Mouse (Mus musculus) brown adipose tissue, adult 24 weeks (tissue): ENCODE measurements around the gene Pdzd8. TPM values are rescaled to one million over a fixed set of nuclear protein-coding genes. Genes with fewer than 3 reads are reported as not detected.

Experiments used
- H3K27ac ChIP-seq: fragments of 200-500 bp; replicated peaks from 2 replicates; pipeline ENCODE4 v1.5.1; 2012; ENCODE audit warnings: low read depth, mild to moderate bottlenecking, low read length
- H3K4me1 ChIP-seq: fragments of 200-500 bp; 2 replicates; pipeline ENCODE4 v1.6.1; 2012; ENCODE audit warnings: low read length, mixed read lengths; ENCODE audit not compliant: control insufficient read depth, insufficient read depth, insufficient read length
- H3K4me3 ChIP-seq: fragments of 200-500 bp; 2 replicates; pipeline ENCODE4 v1.5.1; 2012; ENCODE audit warnings: low read depth, mild to moderate bottlenecking, low read length, moderate library complexity; ENCODE audit not compliant: insufficient read depth
- polyA plus RNA-seq: library from polyadenylated mRNA; stranded (reverse); fragments of >200 nt; gene quantifications from 2 replicates; pipeline ENCODE4 v1.2.4, GENCODE M21; 2012; ENCODE audit not compliant: missing spikeins, insufficient read depth, insufficient read length

Gene Pdzd8
- polyA plus RNA-seq, 1 experiment = 7.9 TPM

DNA sequence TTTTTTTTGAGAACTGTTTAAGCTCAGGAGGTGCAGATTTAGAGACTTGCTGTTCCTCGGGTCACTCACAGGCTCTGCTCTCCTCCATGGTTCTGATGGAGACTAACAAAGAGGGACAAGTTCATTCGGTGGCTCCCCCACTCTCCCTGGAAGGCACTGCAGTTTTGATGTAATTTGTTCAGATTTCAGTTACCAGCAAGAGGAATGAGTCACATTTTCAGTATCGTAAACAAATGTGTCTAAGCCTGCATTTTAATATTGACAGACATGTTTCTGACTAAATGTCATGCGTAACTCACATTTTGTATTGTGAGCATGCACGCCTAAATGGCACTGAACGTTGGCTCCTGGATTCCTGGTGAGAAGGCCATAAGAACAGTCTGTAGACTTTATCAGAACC, 79.7 kb downstream of the Pdzd8 start:
- H3K4me3 ChIP-seq = no peak overlapping the region
- no peaks in the 10 kb centered on the region for H3K4me1 ChIP-seq
- H3K27ac ChIP-seq = no peak overlapping the region

DNA sequence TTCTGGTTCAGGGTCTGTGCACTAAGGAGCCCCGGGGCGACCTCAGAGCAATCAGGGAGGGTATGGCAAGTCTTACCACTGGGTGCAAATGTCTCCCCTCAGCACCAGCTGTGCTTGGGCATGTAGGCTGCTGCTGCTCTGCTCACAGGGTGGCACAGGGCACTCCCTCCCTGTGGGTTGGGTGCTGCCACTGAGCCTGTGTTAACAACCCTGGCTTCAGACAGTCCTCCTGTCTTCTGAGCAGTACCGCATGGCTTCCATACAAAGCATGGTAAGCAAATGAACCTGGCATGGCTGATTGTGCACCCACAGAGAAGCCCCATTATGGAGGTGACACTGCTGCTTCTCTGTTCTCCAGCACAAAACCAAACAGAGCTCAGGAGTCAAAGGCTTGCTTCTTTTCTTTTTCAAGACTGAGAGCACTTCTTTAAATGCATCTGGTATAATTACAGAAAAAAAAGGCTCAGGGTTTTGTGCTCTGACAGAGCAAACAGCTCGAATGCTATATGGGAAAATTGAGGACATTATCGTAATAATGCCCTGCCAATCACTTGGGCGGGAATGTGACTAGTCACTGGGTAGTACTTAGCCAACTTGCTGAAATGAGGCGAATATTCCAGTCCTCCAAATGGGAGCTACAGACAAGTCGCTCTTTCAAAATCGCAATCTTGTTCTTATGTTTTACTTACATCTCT, 80.6 kb downstream of the Pdzd8 start:
- Histone ChIP-seq H3K4me3 (no peak overlapping the region), H3K27ac (no peak overlapping the region), H3K4me1 (no peaks in the 10 kb centered on the region)

DNA sequence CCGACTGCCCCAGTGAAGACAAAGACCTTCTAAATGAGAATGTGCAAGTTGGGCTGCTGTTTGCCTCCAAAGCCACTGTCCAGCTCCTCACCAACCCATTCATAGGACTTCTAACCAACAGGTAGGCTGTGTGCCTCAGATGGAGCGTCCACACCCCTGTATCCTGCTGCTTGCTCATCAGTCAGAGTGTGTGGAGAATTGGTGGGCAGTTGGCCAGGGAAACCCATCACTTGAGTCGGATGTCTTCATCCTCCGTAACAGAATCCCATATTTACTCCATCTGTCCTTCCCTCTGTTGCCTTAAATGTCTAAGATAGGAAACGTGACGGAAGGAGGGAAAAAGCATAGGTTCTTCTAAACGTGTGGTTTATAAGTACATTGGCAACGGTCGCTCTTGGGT, 82.4 kb downstream of the Pdzd8 start:
- Histone ChIP-seq H3K4me3 (no peak overlapping the region), H3K27ac (no peak overlapping the region), H3K4me1 (no peaks in the 10 kb centered on the region)

DNA sequence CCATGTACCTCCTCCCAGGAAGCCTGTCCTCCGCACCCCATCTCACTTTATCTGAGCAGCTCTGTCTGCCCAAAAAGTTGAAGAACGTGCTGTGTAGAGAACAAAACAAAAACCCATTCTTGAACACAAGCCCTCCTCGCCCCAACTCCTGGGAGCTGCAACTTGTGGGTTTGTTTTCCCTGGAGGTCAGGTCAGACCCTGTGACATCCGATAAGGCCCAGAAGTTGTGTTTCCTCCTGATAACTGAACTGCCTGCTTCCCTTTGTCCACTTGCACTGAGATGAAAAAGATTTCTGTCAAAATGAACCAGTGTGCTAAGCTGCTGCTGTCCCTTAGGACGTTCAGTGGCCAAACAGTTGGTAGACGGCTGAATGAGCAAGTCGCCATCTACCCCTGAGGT, 84.0 kb downstream of the Pdzd8 start:
- Histone ChIP-seq H3K4me1 (no peaks in the 10 kb centered on the region), H3K27ac (no peak overlapping the region), H3K4me3 (no peak overlapping the region)

DNA sequence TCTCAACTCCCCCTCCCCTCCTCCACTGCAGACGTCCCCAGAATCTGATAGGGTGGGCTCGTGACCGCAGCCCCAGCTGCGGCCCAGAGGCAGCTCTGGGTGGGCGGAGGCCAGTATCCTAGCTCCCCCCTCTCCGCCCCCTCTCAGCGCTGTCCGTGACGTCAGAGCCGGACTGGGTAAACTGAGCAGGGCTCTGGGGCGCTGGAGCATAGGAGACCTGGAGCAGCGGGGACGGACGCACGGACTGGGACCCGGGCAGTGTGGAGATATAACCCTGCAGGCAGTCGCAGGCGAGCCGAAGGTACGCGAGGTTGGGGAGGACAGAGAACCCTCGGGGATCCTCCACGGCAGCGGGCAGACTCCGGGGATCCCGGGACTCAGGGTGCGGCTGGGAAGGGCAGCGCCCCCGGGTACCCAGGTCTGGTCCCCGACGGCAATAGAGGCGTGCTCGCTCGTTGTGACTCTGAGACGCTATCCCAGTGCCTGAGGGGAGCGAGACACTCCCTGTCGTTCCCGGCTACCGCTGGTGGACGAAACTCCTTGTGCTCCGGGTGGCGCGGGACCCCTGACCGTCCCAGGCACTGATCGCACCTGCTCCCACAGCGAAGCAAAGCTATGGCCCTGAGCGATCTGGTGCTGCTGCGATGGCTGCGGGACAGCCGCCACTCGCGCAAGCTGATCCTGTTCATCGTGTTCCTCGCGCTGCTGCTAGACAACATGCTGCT, 84.7 kb downstream of the Pdzd8 start, which contains the start of gene Slc18a2:
Gene Slc18a2 (plus strand): TSS at position 179 of the 725 bp plus-strand sequence.
- Histone ChIP-seq H3K4me1 (no peaks in the 10 kb centered on the region), H3K4me3 (no peak within 1 kb of the TSS), H3K27ac (no peak within 1 kb of the TSS)

DNA sequence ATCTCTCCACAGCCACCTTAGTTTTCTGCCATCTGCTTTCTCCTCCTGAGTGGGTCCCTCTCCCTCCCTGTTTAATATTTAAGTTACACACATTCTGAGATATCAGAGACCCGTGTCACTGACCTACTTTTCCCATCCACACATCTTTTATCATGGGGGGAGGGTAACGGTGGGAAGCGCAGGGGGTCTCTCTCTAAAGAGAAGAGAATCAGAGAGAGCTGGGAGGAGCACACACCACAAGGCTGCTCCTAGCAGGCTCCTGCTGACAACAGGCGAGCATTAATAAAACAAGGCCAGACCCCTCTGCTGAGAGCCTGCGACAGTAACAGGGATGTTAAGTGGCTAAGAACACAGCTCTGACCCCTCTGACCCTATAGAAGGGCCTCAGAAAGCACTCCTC, 85.9 kb downstream of the Pdzd8 start:
- H3K4me1 ChIP-seq = no peaks in the 10 kb centered on the region
- H3K4me3 ChIP-seq = no peak overlapping the region
- H3K27ac ChIP-seq = no peak overlapping the region

DNA sequence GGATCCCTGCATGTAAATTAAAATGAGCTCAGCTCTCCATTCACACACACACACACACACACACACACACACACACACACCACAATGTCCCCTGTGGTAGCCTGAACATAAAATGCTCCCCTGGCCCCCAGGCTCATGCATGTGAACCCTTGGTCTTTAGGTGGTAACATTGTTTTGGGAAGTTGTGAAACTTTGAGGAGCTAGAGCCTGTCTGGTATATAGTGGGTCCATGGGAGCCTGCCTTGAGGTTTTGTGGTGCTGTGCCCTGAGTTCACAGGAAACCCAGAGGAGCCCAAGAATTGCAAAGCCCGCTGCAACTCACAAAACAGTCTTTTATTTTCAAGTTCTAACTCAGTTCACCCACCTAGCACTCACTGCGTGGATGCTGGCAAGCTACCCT, 92.9 kb downstream of the Pdzd8 start:
- Histone ChIP-seq H3K4me1 (no peaks in the 10 kb centered on the region), H3K4me3 (no peak overlapping the region), H3K27ac (no peak overlapping the region)

DNA sequence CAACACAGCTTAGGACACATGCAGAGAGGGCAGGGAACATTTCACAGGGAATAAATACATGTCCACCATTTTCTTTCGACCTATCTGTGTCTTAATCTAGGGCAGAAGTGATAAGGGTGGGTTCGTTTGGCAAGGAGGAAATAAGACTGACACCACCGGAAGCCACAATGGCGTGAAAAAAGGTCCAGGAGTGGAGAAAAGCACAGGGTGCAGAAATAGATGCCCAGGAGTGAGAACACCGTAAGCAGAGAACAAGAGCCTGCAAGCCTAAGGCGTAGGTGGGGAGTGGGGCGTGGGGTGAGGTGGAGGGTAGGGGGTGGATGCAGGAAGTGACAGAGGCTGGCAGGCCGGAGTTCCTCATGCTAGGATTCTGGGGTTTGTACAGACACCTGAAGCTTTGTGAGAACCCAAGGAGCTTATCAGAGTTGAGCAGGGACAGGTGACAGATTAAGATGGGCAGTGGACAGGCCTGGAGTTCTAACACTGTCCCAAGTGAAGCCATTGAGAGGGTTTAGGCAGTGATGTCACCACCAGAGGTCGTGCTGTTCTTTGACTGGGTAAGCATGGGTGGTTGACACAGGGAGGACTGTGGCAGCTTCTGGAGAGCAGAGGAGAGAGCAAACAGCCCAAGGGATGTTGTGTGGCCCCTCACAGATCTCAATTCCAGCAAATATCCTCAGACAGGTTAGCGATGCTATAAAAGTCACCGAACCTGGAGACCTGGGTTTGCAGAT, 96.9 kb downstream of the Pdzd8 start:
- no peaks in the 10 kb centered on the region for H3K4me1 ChIP-seq
- H3K27ac ChIP-seq = no peak overlapping the region
- no peak overlapping the region for H3K4me3 ChIP-seq

DNA sequence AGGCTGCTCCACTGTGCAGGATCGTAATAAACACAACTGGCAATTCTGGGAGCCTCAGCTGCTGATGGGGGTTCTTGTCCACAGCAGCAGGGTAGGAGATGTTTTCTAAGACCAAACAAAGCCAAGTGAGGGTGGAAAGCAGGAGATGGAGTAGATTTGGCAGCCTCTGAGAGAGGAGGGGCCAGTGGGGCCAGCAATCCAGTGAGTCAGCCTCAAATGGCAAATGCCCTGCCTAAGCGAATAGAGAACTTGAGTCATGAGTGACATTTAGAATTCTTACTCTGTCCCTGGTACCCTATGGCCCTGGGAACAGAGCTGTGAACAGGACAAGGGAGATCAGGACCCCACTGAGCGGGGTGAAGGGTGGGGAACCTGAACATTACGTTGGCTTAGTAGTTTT, 97.4 kb downstream of the Pdzd8 start:
- no peak overlapping the region for H3K4me3 ChIP-seq
- H3K27ac ChIP-seq = no peak overlapping the region
- no peaks in the 10 kb centered on the region for H3K4me1 ChIP-seq

Other genes with a start within 250 kb of the Pdzd8 start
- gene Vax1, start 175.7 kb downstream of the Pdzd8 start, polyA plus RNA-seq = not detected in 2 replicates
- not detected in 2 replicates for gene Kcnk18, start 126.6 kb downstream of the Pdzd8 start, polyA plus RNA-seq
- gene Slc18a2, start 84.9 kb downstream of the Pdzd8 start, polyA plus RNA-seq = not detected in 2 replicates
- gene Rps12-ps3, start 23.5 kb downstream of the Pdzd8 start, polyA plus RNA-seq = 71.0 and 503 TPM in 2 replicates
- gene Emx2, start 112.6 kb upstream of the Pdzd8 start, polyA plus RNA-seq = 0.79 TPM in 1 of 2 replicates, not detected in the other